Mouse (Mus musculus): Measurements from ENCODE around the gene Amt. TPM values are rescaled to one million over a fixed set of nuclear protein-coding genes. Genes with fewer than 3 reads are reported as not detected.
A peak's percentile ranks its signal among the peaks of the same experiment; 100 is the strongest.

The Amt gene
- polyA plus RNA-seq, 1 experiment from 2014 or later = 27.4 TPM

DNA sequence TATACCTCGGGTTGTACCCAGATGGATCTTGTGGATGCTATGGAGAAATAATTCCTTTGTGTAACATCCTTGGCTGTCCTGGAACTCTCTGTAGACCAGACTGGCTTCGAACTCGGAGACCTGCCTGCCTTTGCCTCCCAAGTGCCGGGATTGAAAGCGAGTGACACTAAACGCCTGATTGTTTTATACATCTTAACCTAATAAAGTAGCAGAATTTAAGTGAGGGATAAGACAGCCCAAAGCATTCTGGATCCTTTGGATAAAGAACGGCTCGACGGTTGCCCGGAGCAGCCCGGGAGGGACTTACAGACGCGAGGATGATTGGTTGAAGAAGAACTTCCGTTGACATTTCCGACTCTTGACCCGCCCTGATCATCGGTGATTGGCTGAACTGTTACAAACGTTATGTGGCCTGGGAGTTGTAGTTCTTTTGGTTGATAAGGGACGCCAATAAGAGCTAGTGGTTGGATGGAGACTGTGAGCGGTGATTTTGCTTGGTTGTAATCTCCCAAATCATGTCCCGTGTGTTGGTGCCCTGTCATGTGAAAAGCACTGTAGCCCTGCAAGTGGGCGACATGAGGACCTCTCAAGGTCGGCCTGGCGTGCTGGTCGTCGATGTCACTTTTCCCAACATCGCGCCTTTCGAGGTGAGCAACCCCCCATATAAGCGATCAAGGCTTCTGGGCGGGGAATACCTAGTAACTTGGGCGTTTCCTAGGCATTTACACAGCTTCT, 6.5 kb upstream of the Amt start, which contains the start of gene Nicn1:
TSS of gene Nicn1 (plus strand) at position 414 of the 735 bp plus-strand sequence.
- Histone ChIP-seq H3K9me3 (ENCODE audit: control insufficient read depth, low read depth, low read length) (no peaks in the 10 kb centered on the region), H3K9ac (replicated peaks; ENCODE audit: low read depth, low read length) (no peak within 1 kb of the TSS; the same call in 1 of the 2 replicates), H3K4me3 (ENCODE audit: low read depth, low read length) (peak within 1 kb of the TSS; percentile 40), H3K4me2 (replicated peaks; ENCODE audit: low read depth, low read length) (peak within 1 kb of the TSS; percentile 44), H3K27ac (ENCODE audit: low read length) (peak within 1 kb of the TSS; percentile 18; the same call in 1 of the 2 replicates), H3K4me1 (ENCODE audit: control insufficient read depth, insufficient read depth, low read length) (no peaks in the 10 kb centered on the region; the same call in 1 of the 2 replicates), H3K36me3 (ENCODE audit: control insufficient read depth, insufficient read depth, low read length) (no peaks in the 10 kb centered on the region; the same call in 1 of the 2 replicates), H3K27me3 (ENCODE audit: control insufficient read depth, insufficient read depth, low read length) (no peaks in the 10 kb centered on the region)
- peak; percentile 98 for ATAC-seq (ENCODE audit: insufficient number of reproducible peaks, insufficient read depth, low FRiP score, low read depth)
- WGBS = 1% methylated on average over 32 of the region's 32 CpGs

DNA sequence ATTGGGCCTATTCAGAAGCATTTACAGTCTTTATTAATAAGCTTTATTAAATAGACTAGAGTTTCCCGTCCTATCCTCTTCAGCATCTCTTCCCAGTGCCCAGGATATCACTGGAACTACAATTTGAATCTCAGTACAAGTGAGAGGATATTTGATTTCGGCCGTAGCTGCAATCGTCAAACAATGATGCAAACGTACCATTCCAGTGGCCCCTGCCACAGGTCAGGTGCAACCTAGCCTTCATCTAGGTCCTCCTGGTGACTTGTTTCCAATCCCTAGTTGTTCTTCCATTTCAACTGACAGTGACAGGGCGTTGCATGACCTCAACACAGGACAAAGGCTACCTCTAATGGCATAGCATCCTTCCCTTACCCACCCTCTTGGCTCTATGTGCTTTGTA, 5.9 kb upstream of the Amt start:
- Histone ChIP-seq H3K27ac (ENCODE audit: low read length) (peak overlapping the region; percentile 18; the same call in 1 of the 2 replicates), H3K4me1 (ENCODE audit: control insufficient read depth, insufficient read depth, low read length) (no peaks in the 10 kb centered on the region; the same call in 1 of the 2 replicates)
- no peak for ATAC-seq (ENCODE audit: insufficient number of reproducible peaks, insufficient read depth, low FRiP score, low read depth)

DNA sequence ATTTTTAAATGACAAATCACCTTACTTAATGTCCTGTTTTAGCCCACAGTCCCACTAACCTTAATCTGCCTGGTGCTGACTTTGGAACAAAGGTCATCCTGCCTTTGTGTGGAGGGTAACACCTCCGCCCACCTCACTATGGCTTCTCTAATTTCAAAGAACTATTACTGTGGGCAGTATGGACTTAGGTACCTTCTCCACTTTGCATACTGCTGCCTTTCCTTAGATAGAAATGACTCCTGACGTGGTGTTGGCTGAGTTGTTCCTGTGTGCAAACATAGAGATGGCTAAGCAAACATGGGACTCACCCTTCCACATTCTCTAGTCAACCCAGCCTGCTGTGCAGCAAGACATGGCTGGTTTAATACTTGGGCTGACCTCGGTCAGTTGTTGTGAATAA, 5.2 kb downstream of the Amt start:
- peak overlapping the region; percentile 72; the same call in 1 of the 2 replicates for H3K27ac ChIP-seq (ENCODE audit: low read length)
- H3K4me2 ChIP-seq (replicated peaks; ENCODE audit: low read depth, low read length) = no peak overlapping the region
- 65% methylated on average over 3 of the region's 3 CpGs for WGBS
- H3K4me3 ChIP-seq (ENCODE audit: low read depth, low read length) = no peak overlapping the region
- peak; percentile 5; the same call in 1 of the 2 replicates for ATAC-seq (ENCODE audit: insufficient number of reproducible peaks, insufficient read depth, low FRiP score, low read depth)
- H3K9ac ChIP-seq (replicated peaks; ENCODE audit: low read depth, low read length) = no peak overlapping the region
- peaks cover 21% of the 10 kb centered on the region for H3K36me3 ChIP-seq (ENCODE audit: control insufficient read depth, insufficient read depth, low read length)
- no peaks in the 10 kb centered on the region for H3K9me3 ChIP-seq (ENCODE audit: control insufficient read depth, low read depth, low read length)
- no peaks in the 10 kb centered on the region for H3K27me3 ChIP-seq (ENCODE audit: control insufficient read depth, insufficient read depth, low read length)
- H3K4me1 ChIP-seq (ENCODE audit: control insufficient read depth, insufficient read depth, low read length) = peaks cover 6% of the 10 kb centered on the region

More for the DNA sequence above, 5.9 kb upstream of the Amt start:
- peak overlapping the region; percentile 40 for H3K4me3 ChIP-seq (ENCODE audit: low read depth, low read length)
- H3K27me3 ChIP-seq (ENCODE audit: control insufficient read depth, insufficient read depth, low read length) = no peaks in the 10 kb centered on the region
- peak overlapping the region; percentile 44 for H3K4me2 ChIP-seq (replicated peaks; ENCODE audit: low read depth, low read length)
- no peaks in the 10 kb centered on the region for H3K9me3 ChIP-seq (ENCODE audit: control insufficient read depth, low read depth, low read length)
- WGBS = 49% methylated on average over 6 of the region's 6 CpGs
- H3K9ac ChIP-seq (replicated peaks; ENCODE audit: low read depth, low read length) = no peak overlapping the region
- no peaks in the 10 kb centered on the region; the same call in 1 of the 2 replicates for H3K36me3 ChIP-seq (ENCODE audit: control insufficient read depth, insufficient read depth, low read length)

DNA sequence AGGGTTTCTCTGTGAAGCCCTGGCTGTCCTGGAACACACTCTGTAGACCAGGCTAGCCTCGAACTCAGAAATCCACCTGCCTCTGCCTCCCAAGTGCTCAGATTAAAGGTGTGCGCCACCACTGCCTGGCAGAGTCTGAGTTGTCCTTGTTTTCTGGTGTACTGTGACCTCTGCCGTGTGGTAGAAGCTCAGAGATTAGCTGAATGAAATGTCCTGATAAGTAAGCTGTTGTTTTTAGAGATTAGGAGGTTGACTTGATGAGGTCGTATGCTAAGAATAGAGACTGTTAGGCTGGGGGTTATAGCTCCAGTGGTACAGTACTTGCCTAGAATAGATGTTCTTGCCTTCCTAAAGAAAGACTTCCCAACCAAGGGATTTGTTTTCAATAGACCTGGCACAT, 8.1 kb downstream of the Amt start:
- Histone ChIP-seq H3K27ac (ENCODE audit: low read length) (no peak overlapping the region), H3K9me3 (ENCODE audit: control insufficient read depth, low read depth, low read length) (no peaks in the 10 kb centered on the region), H3K36me3 (ENCODE audit: control insufficient read depth, insufficient read depth, low read length) (peaks cover 21% of the 10 kb centered on the region), H3K9ac (replicated peaks; ENCODE audit: low read depth, low read length) (peak overlapping the region; percentile 60; the same call in 1 of the 2 replicates), H3K27me3 (ENCODE audit: control insufficient read depth, insufficient read depth, low read length) (no peaks in the 10 kb centered on the region), H3K4me1 (ENCODE audit: control insufficient read depth, insufficient read depth, low read length) (peaks cover 26% of the 10 kb centered on the region), H3K4me3 (ENCODE audit: low read depth, low read length) (peak overlapping the region; percentile 87), H3K4me2 (replicated peaks; ENCODE audit: low read depth, low read length) (peak overlapping the region; percentile 93)
- ATAC-seq (ENCODE audit: insufficient number of reproducible peaks, insufficient read depth, low FRiP score, low read depth) = no peak
- WGBS = 76% methylated on average over 4 of the region's 4 CpGs

DNA sequence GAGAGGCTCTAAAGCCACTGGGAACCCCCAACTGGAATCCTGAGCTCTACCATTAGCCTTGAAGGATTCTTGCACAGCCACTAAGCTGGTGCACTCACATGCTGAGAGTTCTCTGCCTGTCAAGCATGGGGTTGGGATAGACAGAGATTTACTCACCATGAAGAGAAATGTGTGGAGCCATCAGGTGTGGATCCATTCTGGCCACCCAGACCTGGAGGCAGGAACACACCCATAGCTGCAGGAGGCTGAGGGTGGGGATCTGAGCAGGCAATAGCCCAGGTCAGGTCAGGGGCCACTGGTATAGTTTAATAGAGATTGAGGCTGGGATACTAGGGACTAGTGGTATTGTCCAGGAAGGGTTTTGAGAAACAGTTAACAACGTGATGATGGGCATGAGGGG, 8.5 kb downstream of the Amt start:
- Histone ChIP-seq H3K9me3 (ENCODE audit: control insufficient read depth, low read depth, low read length) (no peaks in the 10 kb centered on the region), H3K4me2 (replicated peaks; ENCODE audit: low read depth, low read length) (peak overlapping the region; percentile 93), H3K36me3 (ENCODE audit: control insufficient read depth, insufficient read depth, low read length) (peaks cover 21% of the 10 kb centered on the region), H3K4me3 (ENCODE audit: low read depth, low read length) (peak overlapping the region; percentile 87), H3K27ac (ENCODE audit: low read length) (peak overlapping the region; percentile 57; the same call in 1 of the 2 replicates), H3K27me3 (ENCODE audit: control insufficient read depth, insufficient read depth, low read length) (no peaks in the 10 kb centered on the region), H3K9ac (replicated peaks; ENCODE audit: low read depth, low read length) (peak overlapping the region; percentile 60), H3K4me1 (ENCODE audit: control insufficient read depth, insufficient read depth, low read length) (peaks cover 26% of the 10 kb centered on the region)
- ATAC-seq (ENCODE audit: insufficient number of reproducible peaks, insufficient read depth, low FRiP score, low read depth) = no peak
- 0% methylated on average over 1 of the region's 1 CpGs for WGBS

DNA sequence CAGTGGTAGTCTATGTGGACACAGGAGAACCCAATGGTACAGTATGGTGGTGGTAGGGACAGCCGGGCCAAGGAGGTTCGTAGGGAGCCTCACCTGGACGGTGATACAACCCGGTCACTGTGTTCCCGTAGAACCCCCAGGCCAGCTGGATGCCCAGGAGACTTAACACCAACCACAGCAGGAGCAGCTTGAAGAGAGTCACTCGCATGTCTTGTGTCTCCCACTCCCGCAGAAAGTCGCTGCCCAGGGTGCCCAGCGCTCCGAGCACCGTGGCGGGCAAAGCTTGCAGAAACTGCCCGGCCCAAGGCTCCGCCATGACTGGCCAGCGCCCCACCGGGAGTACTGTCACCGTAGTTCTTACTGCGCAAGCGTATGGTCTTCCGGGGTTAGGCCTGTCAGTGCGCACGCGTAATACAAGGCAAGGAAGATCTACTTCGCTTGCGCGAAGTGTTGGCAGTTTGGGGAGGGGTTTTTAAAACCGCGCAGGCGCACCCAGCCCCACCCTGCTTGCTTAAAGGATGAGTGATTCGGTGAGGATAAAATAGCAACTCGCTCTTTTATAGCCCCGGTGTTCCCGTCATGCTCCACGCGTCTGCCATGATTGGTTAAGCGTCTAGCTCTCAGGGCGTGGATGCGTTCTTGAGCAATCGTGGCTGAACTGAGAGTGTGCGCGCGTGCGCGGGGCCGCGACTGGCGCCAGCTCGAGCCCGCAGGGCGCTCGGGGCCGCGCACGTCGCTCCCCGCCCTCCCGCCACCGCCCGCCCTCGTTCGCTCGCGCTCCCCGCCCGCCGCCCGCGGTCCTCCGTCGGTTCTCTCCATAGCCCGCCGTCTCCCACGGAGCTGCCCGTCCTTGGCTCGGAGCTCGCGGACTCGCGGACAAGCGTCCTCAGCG, 9.2 kb downstream of the Amt start, which contains the start of the genes Rhoa and Tcta:
TSS of gene Rhoa (plus strand) at position 501 of the 892 bp plus-strand sequence.
TSS of gene Tcta (minus strand) at position 532 of the 892 bp plus-strand sequence.
- Histone ChIP-seq H3K27me3 (ENCODE audit: control insufficient read depth, insufficient read depth, low read length) (no peaks in the 10 kb centered on the region), H3K4me3 (ENCODE audit: low read depth, low read length) (peak within 1 kb of the TSS; percentile 87), H3K9me3 (ENCODE audit: control insufficient read depth, low read depth, low read length) (no peaks in the 10 kb centered on the region), H3K4me2 (replicated peaks; ENCODE audit: low read depth, low read length) (peak within 1 kb of the TSS; percentile 93), H3K27ac (ENCODE audit: low read length) (peak within 1 kb of the TSS; percentile 100), H3K9ac (replicated peaks; ENCODE audit: low read depth, low read length) (peak within 1 kb of the TSS; percentile 97), H3K36me3 (ENCODE audit: control insufficient read depth, insufficient read depth, low read length) (peaks cover 21% of the 10 kb centered on the region), H3K4me1 (ENCODE audit: control insufficient read depth, insufficient read depth, low read length) (peaks cover 29% of the 10 kb centered on the region)
- under 1% methylated on average over 81 of the region's 81 CpGs for WGBS
- ATAC-seq (ENCODE audit: insufficient number of reproducible peaks, insufficient read depth, low FRiP score, low read depth) = peak; percentile 94

DNA sequence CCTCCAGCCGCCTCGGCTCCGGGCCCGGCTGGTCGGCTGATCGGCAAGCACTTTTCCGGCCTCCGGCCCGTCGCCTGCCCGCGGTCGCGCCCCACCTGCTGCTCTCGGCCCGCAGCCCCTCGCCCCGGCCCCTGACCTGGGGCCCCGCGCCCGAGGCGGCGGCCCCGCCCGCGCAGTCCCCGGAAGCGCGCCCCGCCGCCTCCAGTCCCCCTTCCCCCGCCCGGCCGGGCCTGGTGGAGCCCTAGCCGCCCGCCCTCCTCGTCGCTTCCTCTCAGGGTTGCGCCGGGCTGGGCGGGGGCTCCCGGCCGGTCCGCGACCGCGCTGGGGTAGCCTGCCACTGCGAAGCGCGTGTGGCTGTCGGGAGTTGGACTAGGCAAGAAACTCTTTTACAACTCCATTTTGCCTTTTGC, 9.9 kb downstream of the Amt start:
- peak overlapping the region; percentile 87 for H3K4me3 ChIP-seq (ENCODE audit: low read depth, low read length)
- H3K4me2 ChIP-seq (replicated peaks; ENCODE audit: low read depth, low read length) = peak overlapping the region; percentile 86
- H3K9ac ChIP-seq (replicated peaks; ENCODE audit: low read depth, low read length) = peak overlapping the region; percentile 97
- under 1% methylated on average over 51 of the region's 51 CpGs for WGBS
- peak overlapping the region; percentile 100 for H3K27ac ChIP-seq (ENCODE audit: low read length)
- peaks cover 19% of the 10 kb centered on the region for H3K36me3 ChIP-seq (ENCODE audit: control insufficient read depth, insufficient read depth, low read length)
- no peaks in the 10 kb centered on the region for H3K9me3 ChIP-seq (ENCODE audit: control insufficient read depth, low read depth, low read length)
- ATAC-seq (ENCODE audit: insufficient number of reproducible peaks, insufficient read depth, low FRiP score, low read depth) = peak; percentile 79
- peaks cover 29% of the 10 kb centered on the region for H3K4me1 ChIP-seq (ENCODE audit: control insufficient read depth, insufficient read depth, low read length)
- no peaks in the 10 kb centered on the region for H3K27me3 ChIP-seq (ENCODE audit: control insufficient read depth, insufficient read depth, low read length)
